Mouse (Mus musculus): ENCODE measurements around the gene Noxa1. TPM values are rescaled to one million over a fixed set of nuclear protein-coding genes. Genes with fewer than 3 reads are reported as not detected.

Gene Noxa1
- polyA plus RNA-seq (2015; fragmentation: Nextera tagmentation; extraction: Ambion mirVana): 1.1 and 1.6 TPM in 2 replicates

DNA sequence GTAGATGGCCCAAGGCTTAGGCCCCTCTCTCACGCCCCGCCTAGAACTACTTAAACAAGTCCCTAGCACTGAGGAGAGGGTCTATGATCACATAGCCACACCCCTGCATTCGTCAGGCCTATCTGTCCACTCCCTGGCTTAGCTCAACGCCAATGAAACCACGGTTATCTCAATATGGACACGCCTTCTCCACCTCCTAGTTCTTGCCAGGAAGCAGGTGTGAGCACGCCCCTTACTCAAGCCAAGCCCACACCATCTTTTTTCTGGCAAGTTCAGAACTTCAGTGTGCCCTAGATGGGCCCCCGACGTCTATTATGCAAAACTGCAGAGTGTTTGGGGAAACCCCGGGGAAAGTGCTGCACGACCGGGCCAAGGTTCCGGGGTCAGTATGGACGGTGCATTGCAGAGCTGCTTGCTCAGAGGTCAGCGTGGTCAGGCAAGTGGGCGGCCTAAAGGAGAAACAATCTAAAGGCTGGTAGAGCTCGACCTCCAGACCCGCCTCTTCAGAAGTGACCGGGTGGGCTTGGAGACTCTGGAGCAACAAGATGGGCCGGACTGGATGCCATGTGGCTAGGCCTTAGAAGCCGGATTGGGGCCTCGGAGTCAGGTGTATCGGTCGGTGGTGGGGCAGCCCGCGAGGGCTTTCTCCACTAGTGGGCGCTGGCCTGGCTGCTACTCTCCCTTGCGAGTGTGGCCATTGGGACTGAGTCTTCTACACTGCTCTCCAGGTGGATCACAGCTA, at the start of gene Noxa1:
Gene Noxa1, minus strand, starts transcription at position 41 of the 742 bp plus-strand sequence.
- 41% methylated on average over 28 of the region's 28 CpGs for WGBS (ENCODE audit: insufficient replicate concordance)
- peak; percentile 49 for DNase-seq
- H3K27ac ChIP-seq: no peak within 1 kb of the TSS

DNA sequence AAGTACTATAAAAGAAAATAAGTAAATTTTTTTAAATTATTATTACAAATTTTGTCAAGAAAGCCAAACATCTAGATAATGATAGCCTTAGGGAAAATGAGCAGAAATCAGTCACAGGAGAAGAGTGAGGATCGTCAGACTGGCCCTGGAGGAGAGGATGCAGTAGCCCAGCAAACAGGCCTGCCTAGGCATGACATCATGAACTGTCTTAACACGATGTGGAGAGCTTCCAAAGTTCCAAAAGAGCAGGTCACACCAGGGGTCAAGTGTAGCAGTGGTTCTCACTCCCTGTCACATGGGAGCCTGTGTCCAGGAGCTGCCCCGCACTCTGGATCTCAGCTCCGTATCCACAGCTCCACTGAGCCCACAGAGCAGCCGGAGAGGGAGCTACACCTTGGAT, 47.0 kb upstream of the Noxa1 start:
- DNase-seq: no peak
- no peak overlapping the region for H3K4me2 ChIP-seq
- H3K9ac ChIP-seq: no peak overlapping the region
- H3K9me3 ChIP-seq (replicated peaks): no peaks in the 10 kb centered on the region
- H3K27me3 ChIP-seq: 0 out of 2 replicates have a peak, but pooled peaks cover 3% of the 10 kb centered on the region
- H3K4me1 ChIP-seq (replicated peaks): peaks cover 28% of the 10 kb centered on the region
- 83% methylated on average over 5 of the region's 5 CpGs for WGBS (ENCODE audit: insufficient replicate concordance)
- H3K4me3 ChIP-seq (replicated peaks): no peak overlapping the region
- ATAC-seq (ENCODE audit: low read depth): no peak
- no peak overlapping the region for H3K27ac ChIP-seq
- H3K36me3 ChIP-seq: no peaks in the 10 kb centered on the region

More for the DNA sequence above, at the start of gene Noxa1:
- Histone ChIP-seq H3K36me3 (no peaks in the 10 kb centered on the region), H3K9me3 (replicated peaks) (no peaks in the 10 kb centered on the region), H3K4me1 (replicated peaks) (peaks cover 23% of the 10 kb centered on the region), H3K9ac (peak within 1 kb of the TSS; percentile 22; the same call in 1 of the 2 replicates), H3K4me2 (peak within 1 kb of the TSS; percentile 51), H3K27me3 (peaks cover 20% of the 10 kb centered on the region), H3K4me3 (replicated peaks) (peak within 1 kb of the TSS; percentile 34)
- peak; percentile 78 for ATAC-seq (ENCODE audit: low read depth)

DNA sequence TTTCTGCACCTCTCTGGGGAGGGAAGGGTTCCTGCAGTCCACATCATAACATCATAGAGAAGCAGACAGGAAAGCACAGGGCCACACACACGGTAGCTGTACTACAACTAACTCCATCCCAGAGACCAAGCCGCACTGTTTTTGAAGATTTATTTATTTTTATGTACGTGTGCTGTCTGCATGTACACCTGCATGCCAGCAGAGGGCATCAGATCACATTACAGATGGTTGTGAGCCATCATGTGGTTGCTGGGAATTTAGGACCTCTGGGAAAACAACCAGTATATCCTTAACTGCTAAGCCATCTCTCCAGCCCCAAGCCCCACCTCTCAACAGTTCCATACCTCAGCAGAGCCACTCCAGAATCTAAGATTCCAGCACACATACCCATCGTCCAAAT, 46.2 kb upstream of the Noxa1 start:
- H3K9me3 ChIP-seq (replicated peaks): no peaks in the 10 kb centered on the region
- no peaks in the 10 kb centered on the region for H3K27me3 ChIP-seq
- peaks cover 36% of the 10 kb centered on the region for H3K4me1 ChIP-seq (replicated peaks)
- H3K27ac ChIP-seq: no peak overlapping the region
- DNase-seq (no peak), ATAC-seq (ENCODE audit: low read depth) (no peak)
- H3K4me3 ChIP-seq (replicated peaks): no peak overlapping the region
- no peak overlapping the region for H3K9ac ChIP-seq
- H3K36me3 ChIP-seq: no peaks in the 10 kb centered on the region
- H3K4me2 ChIP-seq: no peak overlapping the region
- WGBS (ENCODE audit: insufficient replicate concordance): 70% methylated on average over 4 of the region's 4 CpGs

DNA sequence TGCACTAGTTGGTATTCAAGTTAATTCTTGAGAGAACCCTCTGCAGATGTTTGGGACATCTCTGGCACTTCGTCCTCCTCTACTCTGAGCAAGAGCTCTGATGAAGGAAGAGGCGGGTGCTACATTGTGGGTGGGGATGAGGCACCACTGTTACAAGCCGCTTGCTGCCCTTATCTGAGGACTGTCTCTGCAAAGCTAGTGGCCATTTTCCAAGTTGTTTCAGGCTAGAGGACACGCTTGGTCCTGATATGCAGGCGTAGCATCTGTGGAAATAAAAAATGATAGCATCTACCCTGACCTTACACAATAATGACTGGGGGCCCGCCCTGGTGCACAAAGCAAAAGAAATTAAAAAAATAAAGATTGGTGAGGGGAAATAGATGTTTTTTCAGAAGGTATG, 42.9 kb upstream of the Noxa1 start:
- no peak overlapping the region for H3K9ac ChIP-seq

DNA sequence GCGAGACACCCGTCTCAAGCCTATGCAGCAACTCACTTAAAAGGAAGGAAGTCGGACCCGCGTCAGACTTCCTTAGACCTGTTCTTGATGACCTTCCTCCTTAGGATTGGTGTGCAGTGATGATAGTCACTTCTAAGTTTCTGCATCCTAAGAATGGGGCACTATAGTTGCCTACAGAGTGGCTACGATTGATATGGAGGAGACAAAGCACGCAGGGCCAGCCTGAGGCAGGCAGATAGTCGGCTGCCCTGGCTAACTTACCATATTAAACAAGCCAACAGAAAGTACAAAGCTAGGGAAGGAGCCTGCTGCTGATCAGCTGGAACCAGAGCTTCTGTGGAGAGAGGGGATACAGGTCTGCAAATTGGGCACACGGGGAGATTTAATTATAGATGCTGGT, 36.7 kb upstream of the Noxa1 start:
- WGBS (ENCODE audit: insufficient replicate concordance): 19% methylated on average over 9 of the region's 9 CpGs
- ATAC-seq (ENCODE audit: low read depth) (peak; percentile 87), DNase-seq (peak; percentile 51)
- H3K27ac ChIP-seq: peak overlapping the region; percentile 50
- peak overlapping the region; percentile 34; the same call in 1 of the 2 replicates for H3K9ac ChIP-seq
- peaks cover 62% of the 10 kb centered on the region for H3K4me1 ChIP-seq (replicated peaks)
- H3K4me2 ChIP-seq: peak overlapping the region; percentile 35
- H3K9me3 ChIP-seq (replicated peaks): no peaks in the 10 kb centered on the region
- H3K4me3 ChIP-seq (replicated peaks): no peak overlapping the region
- H3K27me3 ChIP-seq: no peaks in the 10 kb centered on the region
- H3K36me3 ChIP-seq: no peaks in the 10 kb centered on the region

More for the DNA sequence above, 42.9 kb upstream of the Noxa1 start:
- Histone ChIP-seq H3K27me3 (no peaks in the 10 kb centered on the region), H3K9me3 (replicated peaks) (no peaks in the 10 kb centered on the region), H3K36me3 (no peaks in the 10 kb centered on the region), H3K4me3 (replicated peaks) (no peak overlapping the region), H3K4me2 (peak overlapping the region; percentile 6; the same call in 1 of the 2 replicates), H3K27ac (peak overlapping the region; percentile 80), H3K4me1 (replicated peaks) (peaks cover 51% of the 10 kb centered on the region)
- WGBS (ENCODE audit: insufficient replicate concordance): 12% methylated on average over 6 of the region's 6 CpGs
- DNase-seq (peak; percentile 59), ATAC-seq (ENCODE audit: low read depth) (peak; percentile 97)

DNA sequence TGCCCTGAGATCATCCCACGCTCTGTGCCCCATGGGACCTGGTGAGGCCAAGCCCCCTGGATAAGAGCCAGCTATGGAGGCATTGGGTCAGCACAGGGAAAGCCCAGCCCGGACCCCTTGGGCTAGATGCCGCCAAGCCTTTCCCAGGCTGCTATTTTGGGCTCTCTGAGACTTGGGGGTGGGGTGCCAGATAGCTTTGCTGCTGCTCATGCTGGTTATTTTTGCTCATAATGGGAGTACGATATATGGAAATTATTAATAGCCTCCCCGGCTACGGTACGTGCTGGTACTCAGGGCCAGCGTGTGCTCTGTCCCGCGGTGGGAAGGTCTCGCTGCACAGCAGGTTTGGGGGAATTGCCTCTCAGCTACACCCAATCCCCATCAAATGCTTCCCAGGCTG, 33.1 kb upstream of the Noxa1 start:
- Histone ChIP-seq H3K27ac (no peak overlapping the region), H3K27me3 (no peaks in the 10 kb centered on the region), H3K4me2 (no peak overlapping the region), H3K36me3 (no peaks in the 10 kb centered on the region), H3K4me1 (replicated peaks) (peaks cover 66% of the 10 kb centered on the region), H3K9ac (no peak overlapping the region), H3K4me3 (replicated peaks) (no peak overlapping the region), H3K9me3 (replicated peaks) (no peaks in the 10 kb centered on the region)
- ATAC-seq (ENCODE audit: low read depth): no peak
- DNase-seq: no peak
- 80% methylated on average over 11 of the region's 11 CpGs for WGBS (ENCODE audit: insufficient replicate concordance)

DNA sequence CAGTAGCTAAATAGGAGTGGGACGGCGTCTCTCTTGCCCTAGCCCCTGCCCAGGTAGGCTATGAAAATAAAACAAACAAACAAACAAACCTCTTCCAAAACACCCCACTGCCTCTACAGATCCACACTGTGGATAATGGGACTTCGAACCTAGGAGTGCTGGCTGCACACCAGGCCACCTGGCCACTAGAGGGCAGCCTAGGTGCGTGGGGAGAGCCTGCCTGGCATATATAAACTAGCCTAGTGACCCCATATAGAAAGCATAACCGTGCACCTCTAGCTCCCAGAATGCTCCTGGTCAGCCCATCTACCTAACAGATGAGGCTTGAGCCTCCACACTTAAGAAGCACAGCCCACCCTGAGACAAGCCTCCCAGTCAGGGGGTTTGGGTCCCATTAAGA, 32.3 kb upstream of the Noxa1 start:
- ATAC-seq (ENCODE audit: low read depth): peak; percentile 46
- H3K9me3 ChIP-seq (replicated peaks): no peaks in the 10 kb centered on the region
- H3K36me3 ChIP-seq: no peaks in the 10 kb centered on the region
- H3K27ac ChIP-seq: no peak overlapping the region
- WGBS (ENCODE audit: insufficient replicate concordance): 41% methylated on average over 5 of the region's 5 CpGs
- DNase-seq: peak; percentile 57
- peaks cover 61% of the 10 kb centered on the region for H3K4me1 ChIP-seq (replicated peaks)
- H3K9ac ChIP-seq: no peak overlapping the region
- no peak overlapping the region for H3K4me2 ChIP-seq
- no peaks in the 10 kb centered on the region for H3K27me3 ChIP-seq
- H3K4me3 ChIP-seq (replicated peaks): no peak overlapping the region

DNA sequence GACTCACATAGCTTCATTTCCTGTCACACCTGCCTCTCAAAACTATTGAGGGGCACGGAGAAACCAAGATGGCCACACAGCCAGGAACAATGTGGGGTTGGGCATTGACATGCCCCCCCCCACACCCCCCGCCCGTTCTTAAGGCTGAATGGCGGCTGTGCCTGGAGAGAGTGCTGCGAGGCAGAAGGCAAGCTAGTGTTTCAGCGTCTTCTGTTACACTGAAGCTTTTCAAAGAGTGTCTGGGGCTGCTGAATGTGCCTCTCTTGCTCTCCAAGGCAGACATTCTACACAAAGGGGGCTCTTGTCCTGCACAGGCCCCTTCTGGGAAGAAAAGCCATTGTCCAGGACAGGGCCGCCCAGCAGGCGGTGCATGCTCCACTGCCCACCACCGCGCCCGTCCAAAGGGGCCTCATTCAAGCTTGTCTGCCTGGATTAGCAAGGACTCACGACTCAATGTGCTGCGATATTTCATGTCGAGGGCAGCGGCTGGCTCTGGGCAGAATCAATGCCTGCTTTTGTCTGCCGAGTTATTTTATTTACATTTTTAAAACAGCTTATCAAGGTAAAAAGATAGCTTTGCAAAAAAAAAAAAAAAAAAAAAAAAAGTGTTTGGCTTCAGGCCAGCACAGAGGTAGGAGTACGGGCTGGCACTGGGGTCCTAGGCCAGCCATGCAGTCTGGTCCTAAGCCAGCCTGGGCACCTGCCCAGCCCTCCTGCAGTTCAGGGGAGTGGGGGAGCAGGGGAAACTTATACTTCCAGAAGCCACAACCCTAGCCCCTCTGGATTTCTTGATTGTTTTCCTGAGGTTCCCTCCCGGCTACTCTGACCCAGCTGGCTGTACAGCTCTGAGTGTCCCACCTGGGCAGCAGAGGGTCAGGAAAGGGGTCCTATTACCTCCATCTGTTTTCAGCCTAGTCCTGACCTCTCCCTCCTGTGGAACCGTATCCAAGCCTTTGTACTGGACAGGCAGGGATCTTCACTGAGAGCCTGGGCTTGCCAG, 31.4 kb upstream of the Noxa1 start:
- H3K27ac ChIP-seq: no peak overlapping the region
- H3K9ac ChIP-seq: no peak overlapping the region
- ATAC-seq (ENCODE audit: low read depth) (no peak), DNase-seq (no peak)
- H3K9me3 ChIP-seq (replicated peaks): no peaks in the 10 kb centered on the region
- 75% methylated on average over 19 of the region's 19 CpGs for WGBS (ENCODE audit: insufficient replicate concordance)
- H3K4me3 ChIP-seq (replicated peaks): no peak overlapping the region
- no peaks in the 10 kb centered on the region for H3K36me3 ChIP-seq
- H3K27me3 ChIP-seq: no peaks in the 10 kb centered on the region
- H3K4me1 ChIP-seq (replicated peaks): peaks cover 52% of the 10 kb centered on the region
- no peak overlapping the region for H3K4me2 ChIP-seq

DNA sequence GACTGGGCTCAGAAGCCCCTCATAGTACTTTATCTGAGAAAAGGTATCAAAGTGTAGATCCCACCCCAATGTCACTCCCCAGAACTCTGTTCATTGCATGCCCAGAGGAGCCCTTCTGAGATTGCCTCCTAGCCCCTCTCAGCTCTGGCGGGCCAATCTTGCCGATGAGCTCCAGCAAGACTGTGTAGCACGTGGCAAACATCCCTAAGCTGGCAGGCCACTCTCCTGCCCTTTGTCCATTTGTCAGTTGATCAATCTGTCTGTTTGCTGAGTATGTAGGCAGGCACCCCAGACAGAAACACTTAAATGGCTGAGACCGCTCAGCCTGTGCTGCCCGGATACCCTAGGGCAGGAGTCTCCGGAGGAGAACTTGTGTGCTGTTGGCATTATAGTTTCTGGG, 30.2 kb upstream of the Noxa1 start:
- Histone ChIP-seq H3K27me3 (no peaks in the 10 kb centered on the region), H3K27ac (no peak overlapping the region), H3K4me1 (replicated peaks) (peaks cover 41% of the 10 kb centered on the region), H3K9ac (no peak overlapping the region), H3K9me3 (replicated peaks) (no peaks in the 10 kb centered on the region), H3K4me3 (replicated peaks) (no peak overlapping the region), H3K4me2 (no peak overlapping the region), H3K36me3 (no peaks in the 10 kb centered on the region)
- WGBS (ENCODE audit: insufficient replicate concordance): 75% methylated on average over 6 of the region's 6 CpGs
- DNase-seq (no peak), ATAC-seq (ENCODE audit: low read depth) (no peak)

DNA sequence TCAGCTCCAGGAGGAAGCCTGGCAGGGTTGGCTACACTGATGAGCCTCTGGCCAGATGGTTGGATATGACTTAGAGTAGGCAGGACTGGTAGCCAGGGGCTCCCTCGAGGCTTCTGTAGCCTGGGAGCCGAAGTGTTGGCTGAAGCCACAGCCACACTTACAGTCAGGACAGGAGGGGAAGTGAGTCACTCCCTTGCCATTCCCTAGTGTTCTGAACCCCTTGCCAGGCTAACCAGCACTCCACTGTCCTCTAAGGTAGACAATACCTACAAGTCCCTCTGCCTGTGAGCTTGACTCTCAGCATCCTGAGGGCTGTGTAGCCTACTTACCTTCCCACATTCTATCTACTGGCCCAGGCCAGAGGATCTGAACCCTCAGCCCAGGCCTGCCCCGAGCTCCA, 29.5 kb upstream of the Noxa1 start:
- H3K36me3 ChIP-seq: no peaks in the 10 kb centered on the region
- WGBS (ENCODE audit: insufficient replicate concordance): 39% methylated on average over 3 of the region's 3 CpGs
- no peak overlapping the region for H3K4me2 ChIP-seq
- ATAC-seq (ENCODE audit: low read depth) (no peak), DNase-seq (no peak)
- H3K27me3 ChIP-seq: no peaks in the 10 kb centered on the region
- H3K27ac ChIP-seq: no peak overlapping the region
- H3K4me3 ChIP-seq (replicated peaks): no peak overlapping the region
- H3K9ac ChIP-seq: no peak overlapping the region
- peaks cover 41% of the 10 kb centered on the region for H3K4me1 ChIP-seq (replicated peaks)
- no peaks in the 10 kb centered on the region for H3K9me3 ChIP-seq (replicated peaks)

DNA sequence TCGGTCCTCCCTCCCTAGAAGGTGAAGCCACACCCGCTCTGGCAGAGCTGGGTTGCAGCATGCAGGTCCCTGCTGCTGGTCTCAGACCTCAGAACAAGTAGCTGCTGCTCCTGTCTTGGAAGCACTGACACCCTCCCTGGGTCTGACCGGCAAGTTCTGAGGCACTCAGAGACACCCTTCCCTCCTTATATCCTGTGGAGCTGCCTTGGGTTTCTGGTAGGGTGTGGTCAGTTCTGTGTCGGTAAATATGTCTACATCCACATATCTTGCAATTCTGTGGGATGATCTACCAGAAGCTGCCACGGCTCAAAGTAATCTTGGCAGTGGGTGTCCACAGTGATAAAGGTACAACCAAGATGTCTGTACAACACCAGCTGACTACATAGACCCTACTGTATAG, 28.6 kb upstream of the Noxa1 start:
- peak; percentile 30 for ATAC-seq (ENCODE audit: low read depth)

More for the DNA sequence above, 28.6 kb upstream of the Noxa1 start:
- Histone ChIP-seq H3K9me3 (replicated peaks) (no peaks in the 10 kb centered on the region), H3K4me3 (replicated peaks) (no peak overlapping the region), H3K4me1 (replicated peaks) (peaks cover 34% of the 10 kb centered on the region), H3K4me2 (no peak overlapping the region), H3K27ac (no peak overlapping the region), H3K9ac (no peak overlapping the region), H3K27me3 (no peaks in the 10 kb centered on the region), H3K36me3 (no peaks in the 10 kb centered on the region)
- WGBS (ENCODE audit: insufficient replicate concordance): 30% methylated on average over 5 of the region's 5 CpGs
- DNase-seq: no peak

Data from liver, embryonic 13.5 days (tissue).